Mouse (Mus musculus): ENCODE results near the gene Gdf1.

Gdf1 gene

DNA sequence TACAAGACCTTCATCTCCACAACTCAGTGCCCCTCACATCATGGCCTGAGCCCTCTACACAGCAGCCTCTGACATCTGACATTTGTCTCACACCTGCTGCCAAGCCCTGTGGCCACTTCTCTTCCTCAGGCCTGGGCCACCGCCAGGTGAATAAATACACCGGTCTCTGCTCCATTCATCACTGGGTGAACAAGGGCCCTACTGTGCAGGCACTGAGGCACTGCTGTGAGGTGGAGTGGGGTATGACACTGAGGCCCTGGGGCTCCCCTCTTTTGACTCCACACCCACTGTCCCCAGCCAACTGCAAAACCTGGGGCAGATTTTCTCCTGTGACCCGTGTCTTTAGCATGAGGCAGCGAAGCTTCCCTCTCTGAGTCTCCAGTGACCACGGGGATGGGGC lies 37.0 kb downstream of the Gdf1 start:
- no peak for DNase-seq

DNA sequence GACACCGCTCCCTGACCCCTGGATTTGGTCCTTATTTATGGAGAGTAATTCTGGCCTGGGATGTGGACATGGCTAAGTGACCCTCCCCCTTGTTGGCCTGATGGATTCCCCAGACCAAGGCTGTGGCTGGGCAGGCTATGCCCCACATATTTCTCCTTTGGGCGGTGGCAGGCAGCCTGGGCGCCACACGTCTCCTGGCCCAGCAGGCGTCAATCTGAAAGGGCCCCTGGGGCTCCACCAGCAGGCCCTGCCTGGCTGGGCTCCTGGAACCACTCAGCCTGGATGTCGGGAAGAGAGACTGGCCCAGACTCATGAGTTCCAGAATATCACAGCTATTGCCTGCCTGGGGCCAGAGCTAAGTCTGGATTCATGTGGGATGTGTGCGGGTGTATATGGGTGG lies 40.9 kb downstream of the Gdf1 start:
- no peak for DNase-seq

DNA sequence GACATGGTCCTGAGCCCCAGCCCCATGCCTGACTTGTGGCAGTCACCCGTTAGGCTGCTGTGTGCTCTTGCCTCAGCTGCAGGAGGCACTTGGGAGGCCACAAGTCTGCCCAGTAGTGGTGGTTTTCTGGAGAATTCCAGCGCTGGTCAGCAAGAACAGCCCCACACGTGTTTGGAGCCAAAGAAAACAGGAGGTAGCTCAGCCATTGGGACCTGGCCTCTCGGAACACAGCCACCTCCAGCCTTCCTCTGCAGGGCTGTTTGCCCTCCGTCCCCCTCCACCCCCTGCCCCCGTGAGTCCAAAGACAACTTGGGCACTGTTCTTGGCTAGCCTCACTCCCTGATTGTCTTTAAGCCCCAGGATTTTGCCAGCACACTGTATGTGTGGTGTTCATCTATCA lies 42.3 kb downstream of the Gdf1 start:
- peak; percentile 75 for DNase-seq

DNA sequence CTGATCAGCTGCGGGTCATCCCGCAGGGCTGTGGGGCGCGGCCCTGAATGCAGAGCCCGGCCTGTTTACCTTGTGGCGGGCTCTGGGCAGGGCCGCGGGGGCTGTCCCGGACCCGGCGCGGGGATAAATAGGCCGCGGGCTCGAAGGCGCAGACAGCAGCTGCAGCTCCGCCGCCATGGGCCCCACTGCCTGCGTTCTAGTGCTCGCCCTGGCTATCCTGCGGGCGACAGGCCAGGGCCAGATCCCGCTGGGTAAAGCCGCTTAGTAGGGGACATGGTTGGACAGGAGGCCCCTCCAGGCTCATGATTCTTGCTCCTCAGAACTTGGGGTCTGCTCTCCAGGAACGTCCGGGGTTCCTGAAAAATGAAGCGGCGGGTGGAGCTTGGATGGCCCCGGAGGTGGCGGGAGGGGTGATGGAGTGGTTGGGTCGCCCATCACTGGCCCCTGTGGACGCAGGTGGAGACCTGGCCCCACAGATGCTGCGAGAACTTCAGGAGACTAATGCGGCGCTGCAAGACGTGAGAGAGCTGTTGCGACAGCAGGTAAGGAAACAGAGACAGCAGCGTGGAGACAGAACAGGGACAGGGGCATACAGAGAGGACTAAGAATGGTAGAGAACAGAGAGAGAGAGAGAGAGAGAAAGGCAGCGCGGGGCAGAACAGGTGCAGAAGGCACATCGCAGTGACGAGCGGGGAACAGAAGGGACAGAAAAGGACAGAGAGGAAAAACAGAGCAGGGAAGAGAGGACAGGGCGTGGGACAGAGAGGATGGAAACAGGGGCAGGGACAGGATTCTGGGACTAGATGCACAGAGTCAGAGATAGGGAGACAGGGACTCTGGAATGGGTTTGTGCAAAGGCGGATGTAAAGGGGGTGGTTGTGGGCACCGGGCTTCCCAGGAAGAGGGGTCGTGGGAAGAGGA lies 44.0 kb downstream of the Gdf1 start, which contains the start of gene Comp:
Gene Comp, plus strand, starts transcription at position 162 of the 921 bp plus-strand sequence.
- DNase-seq: no peak

DNA sequence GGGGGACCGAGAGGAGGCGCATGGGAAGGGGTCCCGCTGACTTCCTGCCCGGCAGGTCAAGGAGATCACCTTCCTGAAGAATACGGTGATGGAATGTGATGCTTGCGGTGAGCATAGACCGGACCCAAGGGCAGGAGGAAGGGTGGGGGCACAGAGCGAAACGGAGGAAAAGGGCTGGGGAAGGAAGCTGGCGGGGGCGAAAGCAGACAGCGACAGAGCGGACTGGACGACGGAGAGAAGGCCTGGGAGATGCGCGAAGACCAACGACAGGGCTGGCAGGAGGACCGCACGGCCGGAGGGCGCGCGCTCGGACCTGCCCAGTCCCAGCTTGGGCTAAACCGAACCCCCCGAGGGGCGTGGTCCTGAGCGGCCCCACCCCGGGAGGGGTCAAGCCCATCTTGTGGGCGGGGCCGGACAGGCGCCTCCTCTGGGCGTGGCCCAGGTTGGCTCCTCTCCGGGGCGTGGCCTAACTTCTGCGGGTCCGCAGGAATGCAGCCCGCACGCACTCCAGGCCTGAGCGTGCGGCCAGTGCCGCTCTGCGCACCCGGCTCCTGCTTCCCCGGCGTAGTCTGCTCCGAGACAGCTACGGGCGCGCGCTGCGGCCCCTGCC lies 44.8 kb downstream of the Gdf1 start:
- peak; percentile 87 for DNase-seq

DNA sequence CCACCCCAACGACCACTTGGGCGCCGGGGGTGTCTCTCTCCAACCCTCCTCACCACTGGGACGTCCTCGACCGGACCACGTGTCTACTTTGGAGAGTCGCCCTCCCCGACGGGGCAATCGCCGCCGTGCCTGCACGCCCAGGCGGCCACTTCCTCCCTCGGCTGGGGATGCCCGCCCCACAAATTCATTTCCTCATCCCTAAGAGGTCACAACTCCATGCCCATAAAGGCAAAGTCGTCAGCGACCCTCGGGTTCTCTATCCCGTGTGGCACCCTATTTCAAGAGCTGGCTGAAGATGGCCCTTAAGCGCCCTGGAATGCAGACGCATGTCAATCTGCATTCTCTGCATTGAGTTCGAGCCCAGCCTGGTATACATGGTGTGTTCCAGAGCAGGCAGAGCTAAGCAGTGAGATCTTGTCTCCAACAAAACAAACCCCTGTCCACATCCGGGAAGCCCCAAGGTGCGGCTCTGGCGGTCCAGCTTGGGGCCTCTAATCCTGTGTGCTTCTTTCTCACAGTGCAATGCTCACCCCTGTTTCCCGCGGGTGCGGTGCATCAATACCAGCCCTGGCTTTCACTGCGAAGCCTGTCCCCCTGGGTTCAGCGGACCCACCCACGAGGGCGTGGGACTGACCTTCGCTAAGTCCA lies 45.7 kb downstream of the Gdf1 start:
- no peak for DNase-seq

DNA sequence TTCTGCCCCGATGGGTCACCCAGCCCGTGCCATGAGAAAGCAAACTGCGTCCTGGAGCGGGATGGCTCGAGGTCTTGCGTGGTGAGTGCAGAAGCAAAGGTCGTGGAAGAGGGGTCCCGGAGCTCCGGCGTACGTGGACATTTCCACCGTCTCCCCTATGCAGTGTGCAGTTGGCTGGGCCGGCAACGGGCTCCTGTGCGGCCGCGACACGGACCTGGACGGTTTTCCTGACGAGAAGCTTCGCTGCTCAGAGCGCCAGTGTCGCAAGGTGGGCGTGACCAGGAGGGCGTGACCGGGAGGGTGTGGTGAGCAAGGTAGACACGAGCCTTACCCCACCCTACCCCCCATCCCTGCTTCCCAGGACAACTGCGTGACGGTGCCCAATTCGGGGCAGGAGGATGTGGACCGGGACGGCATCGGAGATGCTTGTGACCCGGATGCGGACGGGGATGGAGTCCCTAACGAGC lies 46.7 kb downstream of the Gdf1 start:
- DNase-seq: no peak

DNA sequence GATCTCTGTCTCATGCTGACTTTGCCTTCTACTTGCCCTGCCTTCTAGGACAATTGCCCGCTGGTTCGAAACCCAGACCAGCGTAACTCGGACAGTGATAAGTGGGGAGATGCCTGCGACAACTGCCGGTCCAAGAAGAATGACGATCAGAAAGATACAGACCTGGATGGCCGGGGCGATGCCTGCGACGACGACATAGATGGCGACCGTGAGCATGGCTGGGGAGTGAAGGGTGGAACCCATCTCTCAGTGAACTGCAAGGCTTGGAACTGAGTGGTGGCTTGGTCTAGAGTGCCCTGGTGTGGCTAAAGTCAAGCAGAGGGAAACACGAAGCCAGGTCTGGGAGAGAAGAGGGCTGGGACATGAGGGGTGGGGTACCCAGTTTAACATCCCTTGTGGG lies 47.4 kb downstream of the Gdf1 start:
- DNase-seq: no peak

DNA sequence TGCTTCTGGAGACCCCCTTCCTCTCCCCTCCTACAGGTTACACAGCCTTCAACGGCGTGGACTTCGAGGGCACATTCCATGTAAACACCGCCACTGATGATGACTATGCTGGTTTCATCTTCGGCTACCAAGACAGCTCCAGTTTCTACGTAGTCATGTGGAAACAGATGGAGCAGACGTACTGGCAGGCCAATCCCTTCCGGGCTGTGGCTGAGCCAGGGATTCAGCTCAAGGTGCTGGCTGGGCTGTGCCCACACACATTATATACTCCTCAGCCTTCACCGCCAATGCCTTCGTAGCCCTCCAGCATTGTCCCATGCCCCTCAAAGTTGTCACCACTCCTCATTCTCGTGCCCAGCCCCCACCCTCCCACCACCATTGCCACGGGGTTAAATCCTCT lies 50.5 kb downstream of the Gdf1 start:
- no peak for DNase-seq

All from kidney, adult 9 months (tissue).